Mouse (Mus musculus): ENCODE data around the gene Suco.

DNA sequence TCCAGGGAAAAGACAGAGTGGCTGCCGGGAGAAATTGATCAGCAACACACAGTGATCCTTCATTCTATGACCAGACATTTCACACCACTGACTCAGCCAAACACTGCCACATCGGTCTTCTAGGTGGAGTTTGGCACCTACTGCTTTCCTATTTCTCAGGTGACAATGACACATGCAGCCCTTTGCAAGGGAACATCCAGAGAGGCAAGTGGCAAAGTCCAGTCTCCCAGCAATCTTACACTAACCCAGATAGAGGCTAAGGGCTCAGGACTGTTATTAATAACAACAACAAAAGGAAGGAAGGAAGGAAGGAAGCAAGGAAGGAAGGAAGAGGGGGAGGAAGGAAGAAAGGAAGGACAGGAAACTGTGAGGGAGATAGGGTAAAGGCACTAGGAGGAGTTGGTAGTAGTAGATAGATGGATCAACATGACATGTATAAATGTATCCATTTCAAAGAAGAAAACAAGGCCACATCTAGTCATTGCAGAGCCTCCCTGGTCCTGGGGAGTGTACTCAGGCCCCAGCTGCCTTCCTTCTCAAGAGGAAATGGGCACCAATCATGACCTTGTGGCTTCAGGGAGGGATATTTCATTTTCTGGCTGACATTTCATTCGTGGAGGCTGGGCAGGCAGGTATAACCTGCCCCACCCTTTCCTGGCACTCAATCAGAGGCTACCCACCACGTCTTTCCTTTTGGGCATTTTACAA is 36.6 kb upstream of the Suco start:
- TF ChIP-seq CTCF (IDR thresholded peaks at IDR 0.05; ENCODE audit: low read depth) (no peak), EP300 (IDR thresholded peaks at IDR 0.05; ENCODE audit: low read depth) (no peak)
